Mouse (Mus musculus) bone marrow macrophage, adult 2 months (primary cell): ENCODE results near the gene Ccdc107. TPM values are rescaled to one million over a fixed set of nuclear protein-coding genes. Genes with fewer than 3 reads are reported as not detected.
A peak's percentile ranks its signal among the peaks of the same experiment; 100 is the strongest.

ENCODE experiments used
- H3K27ac ChIP-seq: 2 replicates; pipeline ENCODE4 v1.5.1; 2012; ENCODE audit warnings: low read depth, low read length; ENCODE audit not compliant: insufficient read depth
- H3K4me1 ChIP-seq: 2 replicates; pipeline ENCODE4 v1.6.1; 2012; ENCODE audit warnings: low read length; ENCODE audit not compliant: control insufficient read depth, insufficient read depth
- H3K4me3 ChIP-seq: 2 replicates; pipeline ENCODE4 v1.5.1; 2012; ENCODE audit warnings: mild to moderate bottlenecking, low read length, moderate library complexity; ENCODE audit not compliant: insufficient read depth
- CTCF ChIP-seq: IDR thresholded peaks from 2 replicates; pipeline ENCODE4 v1.5.1; 2012; ENCODE audit warnings: low read depth, mild to moderate bottlenecking, low read length, moderate library complexity
- POLR2A ChIP-seq: IDR thresholded peaks from 2 replicates; pipeline ENCODE4 v1.6.1; 2012; ENCODE audit warnings: mild to moderate bottlenecking, low read depth, low read length, borderline replicate concordance
- polyA plus RNA-seq: library from polyadenylated mRNA; stranded (reverse); fragments of >200 nt; gene quantifications from 2 replicates; pipeline ENCODE4 v1.2.4, GENCODE M21; 2012; ENCODE audit not compliant: missing spikeins, insufficient read depth, insufficient read length

Gene Ccdc107
- polyA plus RNA-seq, 1 experiment: 33.0 TPM

GRCm38 (mm10) chr4:43508666-43508997, 15.9 kb downstream of the Ccdc107 start:
- H3K4me3 ChIP-seq: peak overlapping the region; percentile 68
- peaks cover 5% of the 10 kb centered on the region for H3K4me1 ChIP-seq
- TF ChIP-seq CTCF: no peak
- TF ChIP-seq POLR2A: no peak
- H3K27ac ChIP-seq: no peak overlapping the region

GRCm38 (mm10) chr4:43509109-43509508, 16.4 kb downstream of the Ccdc107 start:
- peak overlapping the region; percentile 68 for H3K4me3 ChIP-seq
- TF ChIP-seq POLR2A (no peak), CTCF (no peak)
- H3K27ac ChIP-seq: no peak overlapping the region
- H3K4me1 ChIP-seq: peaks cover 5% of the 10 kb centered on the region

GRCm38 (mm10) chr4:43511675-43512454, 19.2 kb downstream of the Ccdc107 start:
- H3K4me3 ChIP-seq: no peak overlapping the region
- TF ChIP-seq CTCF (no peak), POLR2A (no peak)

GRCm38 (mm10) chr4:43512653-43513052, 20.0 kb downstream of the Ccdc107 start:
- Histone ChIP-seq H3K27ac (no peak overlapping the region), H3K4me1 (peaks cover 3% of the 10 kb centered on the region), H3K4me3 (no peak overlapping the region)
- TF ChIP-seq CTCF: no peak
- no peak for TF ChIP-seq POLR2A

More at GRCm38 (mm10) chr4:43511675-43512454, 19.2 kb downstream of the Ccdc107 start:
- no peak overlapping the region for H3K27ac ChIP-seq
- H3K4me1 ChIP-seq: peaks cover 5% of the 10 kb centered on the region

- TF ChIP-seq POLR2A (no peak), CTCF (no peak)
These were observed 20.6 kb downstream of the Ccdc107 start for GRCm38 (mm10) chr4:43513300-43513699.

GRCm38 (mm10) chr4:43513791-43514190, 21.1 kb downstream of the Ccdc107 start:
- no peak overlapping the region for H3K4me3 ChIP-seq
- TF ChIP-seq POLR2A: no peak
- TF ChIP-seq CTCF: no peak

More at GRCm38 (mm10) chr4:43513300-43513699, 20.6 kb downstream of the Ccdc107 start:
- Histone ChIP-seq H3K4me3 (no peak overlapping the region), H3K4me1 (no peaks in the 10 kb centered on the region; the same call in 1 of the 2 replicates), H3K27ac (no peak overlapping the region)

GRCm38 (mm10) chr4:43515764-43516708, 23.3 kb downstream of the Ccdc107 start:
- Histone ChIP-seq H3K27ac (no peak overlapping the region), H3K4me1 (no peaks in the 10 kb centered on the region), H3K4me3 (no peak overlapping the region)
- no peak for TF ChIP-seq CTCF
- TF ChIP-seq POLR2A: no peak

More at GRCm38 (mm10) chr4:43513791-43514190, 21.1 kb downstream of the Ccdc107 start:
- Histone ChIP-seq H3K27ac (no peak overlapping the region), H3K4me1 (no peaks in the 10 kb centered on the region; the same call in 1 of the 2 replicates)

- no peak overlapping the region for H3K4me3 ChIP-seq
- no peak for TF ChIP-seq POLR2A
- TF ChIP-seq CTCF: no peak
- H3K27ac ChIP-seq: no peak overlapping the region
- H3K4me1 ChIP-seq: 0 out of 2 replicates have a peak, but pooled peaks cover 2% of the 10 kb centered on the region
These were observed 26.9 kb downstream of the Ccdc107 start for GRCm38 (mm10) chr4:43519551-43519950.

GRCm38 (mm10) chr4:43519956-43520355, 27.3 kb downstream of the Ccdc107 start:
- Histone ChIP-seq H3K27ac (no peak overlapping the region), H3K4me1 (0 out of 2 replicates have a peak, but pooled peaks cover 2% of the 10 kb centered on the region), H3K4me3 (no peak overlapping the region)
- TF ChIP-seq CTCF (no peak), POLR2A (no peak)

- no peak overlapping the region for H3K27ac ChIP-seq
- no peak overlapping the region for H3K4me3 ChIP-seq
- TF ChIP-seq CTCF (peak; percentile 38; the same call in 1 of the 2 replicates), POLR2A (no peak)
- H3K4me1 ChIP-seq: 0 out of 2 replicates have a peak, but pooled peaks cover 2% of the 10 kb centered on the region
These were observed 35.2 kb downstream of the Ccdc107 start for GRCm38 (mm10) chr4:43527880-43528279.
